Mouse (Mus musculus) left cerebral cortex, adult 2 months (tissue): Measurements from ENCODE around the gene Mef2c. TPM values are rescaled to one million over a fixed set of nuclear protein-coding genes. Genes with fewer than 3 reads are reported as not detected.

Source experiments
- DNase-seq, 2 experiments: peaks; one replicate each; pipeline ENCODE4 v3.0.0; 2021 to 2022; ENCODE audit warnings: low spot score in 2 of 2, mixed read lengths in 1 of 2; ENCODE audit errors: extremely low spot score in 1 of 2
- H3K27ac ChIP-seq: fragments of 200-600 bp; 2 replicates; pipeline ENCODE4 v1.8.1; 2022
- H3K4me3 ChIP-seq: fragments of 200-600 bp; 2 replicates; pipeline ENCODE4 v1.8.1; 2022
- CTCF ChIP-seq: fragments of 200-600 bp; IDR thresholded peaks from 2 replicates; pipeline ENCODE4 v1.8.1; 2022; ENCODE audit warnings: antibody characterized with exemption, mild to moderate bottlenecking, moderate library complexity
- intact Hi-C: fragments of 180-260 bp; cut with DNase I; formaldehyde crosslinking; loops from one replicate; pipeline ENCODE4 v1.15.1; 2025
- total RNA-seq, 2 experiments: library from RNA; stranded (reverse); gene quantifications; 2 replicates each; pipeline ENCODE4 v1.2.3; 2021

The Mef2c gene
- total RNA-seq, 2 experiments from 2014 or later: 545 to 647 TPM

GRCm38 (mm10) chr13:83573855-83574583, 70.2 kb downstream of the Mef2c start:
- intact Hi-C loops: loop anchor here (5.0 kb wide), 1 partner anchor 47 kb away; no protein-coding TSS in a partner anchor
- H3K4me3 ChIP-seq: peak overlapping the region; percentile 13; the same call in 1 of the 2 replicates
- TF ChIP-seq CTCF: no peak
- H3K27ac ChIP-seq: peak overlapping the region; percentile 80
- DNase-seq: no peak

- Histone ChIP-seq H3K27ac (peak overlapping the region; percentile 80), H3K4me3 (peak overlapping the region; percentile 6; the same call in 1 of the 2 replicates)
- intact Hi-C loops: loop anchor here (5.0 kb wide), 1 partner anchor 48 kb away; no protein-coding TSS in a partner anchor
- no peak for TF ChIP-seq CTCF
- no peak for DNase-seq
Measured at GRCm38 (mm10) chr13:83574866-83575265, 71.0 kb downstream of the Mef2c start.

- H3K27ac ChIP-seq: no peak overlapping the region
- TF ChIP-seq CTCF: no peak
- no peak for DNase-seq
- H3K4me3 ChIP-seq: no peak overlapping the region
- intact Hi-C loops: no loop called here
Measured at GRCm38 (mm10) chr13:83579410-83579809, 75.6 kb downstream of the Mef2c start.

- intact Hi-C loops: no loop called here
- TF ChIP-seq CTCF: no peak
- peak overlapping the region; percentile 26; the same call in 1 of the 2 replicates for H3K27ac ChIP-seq
Measured at GRCm38 (mm10) chr13:83580856-83581255, 77.0 kb downstream of the Mef2c start.

DNA sequence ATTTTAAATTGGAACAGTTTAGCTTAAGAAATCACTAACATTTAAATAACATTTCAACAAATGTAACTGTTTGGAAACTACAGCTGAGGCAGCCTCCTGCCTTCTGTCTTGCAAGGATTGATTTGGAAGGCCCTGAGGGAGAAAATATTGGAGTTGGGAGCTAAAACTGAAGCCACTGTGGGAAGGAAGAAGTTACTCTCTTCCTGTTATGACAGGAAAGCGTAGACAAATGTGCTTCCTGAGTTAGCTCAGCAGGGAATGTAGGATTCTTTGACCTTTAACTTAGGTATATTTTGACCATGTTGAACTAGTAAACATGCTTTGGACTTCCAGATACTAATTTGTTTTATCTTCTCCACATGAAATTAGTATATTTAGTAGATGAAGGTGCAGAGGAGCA, 78.7 kb downstream of the Mef2c start:
- no peak overlapping the region for H3K4me3 ChIP-seq
- no peak for TF ChIP-seq CTCF
- intact Hi-C loops: no loop called here
- H3K27ac ChIP-seq: peak overlapping the region; percentile 24; the same call in 1 of the 2 replicates
- DNase-seq: no peak

More at GRCm38 (mm10) chr13:83580856-83581255, 77.0 kb downstream of the Mef2c start:
- DNase-seq: no peak
- no peak overlapping the region for H3K4me3 ChIP-seq

DNA sequence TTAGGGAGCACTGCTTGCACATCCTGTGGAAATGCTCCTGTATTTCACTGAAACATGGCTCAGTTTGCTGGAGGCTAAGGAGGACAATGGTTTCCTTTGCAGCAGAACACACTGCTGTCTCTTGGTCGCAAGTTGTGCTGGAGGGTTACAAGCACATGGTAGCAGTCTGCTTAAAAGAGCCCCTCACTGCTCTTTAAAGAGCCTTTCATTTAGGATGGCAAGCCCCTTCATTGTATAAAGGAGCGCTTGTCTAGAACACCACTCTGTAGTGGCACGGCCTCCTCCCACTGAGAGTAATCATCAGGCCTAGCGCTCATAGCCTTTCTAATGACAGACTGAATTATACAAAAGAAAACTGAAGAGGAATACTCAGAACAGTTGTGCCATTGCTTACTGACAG, 80.0 kb downstream of the Mef2c start:
- H3K4me3 ChIP-seq: no peak overlapping the region
- no peak for DNase-seq
- H3K27ac ChIP-seq: peak overlapping the region; percentile 63
- TF ChIP-seq CTCF: no peak
- intact Hi-C loops: no loop called here

GRCm38 (mm10) chr13:83585359-83585758, 81.5 kb downstream of the Mef2c start:
- Histone ChIP-seq H3K4me3 (no peak overlapping the region), H3K27ac (peak overlapping the region; percentile 63)
- intact Hi-C loops: no loop called here
- DNase-seq: no peak
- no peak for TF ChIP-seq CTCF

GRCm38 (mm10) chr13:83588186-83588585, 84.4 kb downstream of the Mef2c start:
- Histone ChIP-seq H3K27ac (no peak overlapping the region), H3K4me3 (no peak overlapping the region)
- intact Hi-C loops: no loop called here
- TF ChIP-seq CTCF: no peak
- DNase-seq: no peak

DNA sequence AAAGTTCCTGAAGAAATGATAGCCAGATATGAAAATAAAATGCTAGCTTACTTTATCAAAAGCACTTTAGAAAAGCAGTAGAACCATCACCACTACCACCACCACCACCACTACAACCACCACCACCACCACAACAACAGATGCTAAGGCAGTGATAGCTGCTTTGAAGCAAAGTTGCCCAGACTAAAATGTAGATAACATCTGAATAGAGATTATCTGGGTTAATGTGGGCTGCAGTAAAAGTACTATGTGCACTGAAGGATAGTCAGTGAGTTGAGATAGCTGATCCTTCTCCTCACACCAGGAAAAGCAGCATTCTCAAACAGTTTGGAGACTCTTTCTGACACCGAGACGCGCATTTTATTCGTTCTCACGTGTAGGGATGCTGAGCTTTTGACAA, 87.1 kb downstream of the Mef2c start:
- no peak for TF ChIP-seq CTCF
- DNase-seq: no peak
- no peak overlapping the region for H3K27ac ChIP-seq
- intact Hi-C loops: no loop called here
- H3K4me3 ChIP-seq: no peak overlapping the region

- Histone ChIP-seq H3K27ac (no peak overlapping the region), H3K4me3 (no peak overlapping the region)
- no peak for TF ChIP-seq CTCF
- DNase-seq: no peak
- intact Hi-C loops: no loop called here
Measured at GRCm38 (mm10) chr13:83595429-83595828, 91.6 kb downstream of the Mef2c start.

DNA sequence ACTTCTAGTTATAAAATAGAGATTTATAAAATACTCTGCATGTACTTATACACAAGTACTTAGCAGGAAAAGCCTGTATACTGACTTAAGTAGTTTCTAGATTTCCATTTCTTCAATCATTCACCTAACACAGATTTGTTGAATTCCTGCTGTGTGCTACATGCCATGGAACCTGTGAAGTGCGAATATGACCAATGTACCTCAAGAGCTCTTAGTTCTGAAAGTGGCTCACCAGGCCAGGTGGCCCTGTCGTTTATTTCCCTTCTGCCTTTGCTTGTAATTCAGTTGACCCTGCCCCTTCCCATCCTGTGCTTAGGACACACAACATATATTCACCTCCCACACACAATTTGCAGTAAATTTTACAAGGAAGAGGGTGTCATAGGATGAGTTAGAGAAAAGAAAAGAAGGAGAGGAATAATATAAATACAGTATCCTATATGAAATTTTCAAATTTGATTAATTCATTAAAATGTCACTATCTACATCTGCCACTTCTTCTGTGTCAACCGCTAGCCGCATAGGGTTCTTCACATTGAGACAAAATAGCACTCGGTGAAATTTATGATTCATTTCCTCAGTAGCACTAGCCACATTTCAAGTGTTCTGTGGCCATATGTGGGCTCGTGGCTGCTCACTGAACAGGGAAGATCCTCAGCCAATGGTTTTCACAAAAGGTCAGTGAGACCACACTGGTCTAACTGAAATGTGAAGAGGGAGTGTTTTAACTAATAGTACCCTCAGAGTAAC, 93.3 kb downstream of the Mef2c start:
- intact Hi-C loops: no loop called here
- H3K4me3 ChIP-seq: no peak overlapping the region
- no peak for TF ChIP-seq CTCF

GRCm38 (mm10) chr13:83597739-83598210, 93.9 kb downstream of the Mef2c start:
- Histone ChIP-seq H3K27ac (no peak overlapping the region), H3K4me3 (no peak overlapping the region)
- no peak for DNase-seq
- intact Hi-C loops: no loop called here
- TF ChIP-seq CTCF: no peak

More for the DNA sequence above, 93.3 kb downstream of the Mef2c start:
- no peak overlapping the region; the same call in 1 of the 2 replicates for H3K27ac ChIP-seq
- DNase-seq: no peak
